Mouse (Mus musculus): ENCODE measurements around the gene Sf3b3. TPM values are rescaled to one million over a fixed set of nuclear protein-coding genes. Genes with fewer than 3 reads are reported as not detected.

The Sf3b3 gene
- total and polyA plus RNA-seq, 3 experiments, result 167 to 224 (median 170) TPM

GRCm38 (mm10) chr8:110828511-110828910, 18.1 kb downstream of the Sf3b3 start:
- H3K9ac ChIP-seq (ENCODE audit: control insufficient read depth, low read depth, low read length, poor library complexity, severe bottlenecking), result no peak overlapping the region
- H3K27me3 ChIP-seq (ENCODE audit: control insufficient read depth in 1 of 2, insufficient read depth in 2 of 2, low read length in 2 of 2), result no peaks in the 10 kb centered on the region
- TF ChIP-seq GABPA (IDR thresholded peaks at IDR 0.05; ENCODE audit: low read depth, low read length), result no peak
- no peak for TF ChIP-seq MAX (IDR thresholded peaks at IDR 0.05; ENCODE audit: low read length)
- TF ChIP-seq MAFK (IDR thresholded peaks at IDR 0.05; ENCODE audit: borderline replicate concordance, low read depth, low read length), result no peak
- no peak for TF ChIP-seq E2F4 (IDR thresholded peaks at IDR 0.05; ENCODE audit: borderline replicate concordance, low read depth, low read length)
- no peak for TF ChIP-seq CHD2 (IDR thresholded peaks at IDR 0.05; ENCODE audit: low read length)
- TF ChIP-seq TAL1 (IDR thresholded peaks at IDR 0.05; ENCODE audit: low read length), result no peak
- no peak for TF ChIP-seq ZNF384 (IDR thresholded peaks at IDR 0.05; ENCODE audit: low read depth, low read length)
- TF ChIP-seq POLR2A (IDR thresholded peaks at IDR 0.05; ENCODE audit: control insufficient read depth in 1 of 2, insufficient read depth in 1 of 2, low read depth in 1 of 2, low read length in 2 of 2, poor library complexity in 1 of 2), result no peak; a peak in 1 of 4 replicates
- no peak for TF ChIP-seq ETS1 (IDR thresholded peaks at IDR 0.05; ENCODE audit: low read depth, low read length)
- no peak for TF ChIP-seq MXI1 (IDR thresholded peaks at IDR 0.05; ENCODE audit: low read depth, low read length)
- TF ChIP-seq BHLHE40 (IDR thresholded peaks at IDR 0.05; ENCODE audit: borderline replicate concordance, low read depth, low read length), result no peak
- TF ChIP-seq SMC3 (IDR thresholded peaks at IDR 0.05; ENCODE audit: low read depth, low read length), result no peak
- TF ChIP-seq MYC (IDR thresholded peaks at IDR 0.05; ENCODE audit: low read depth, low read length), result no peak
- no peak for TF ChIP-seq CHD1 (IDR thresholded peaks at IDR 0.05; ENCODE audit: low read depth, low read length)
- TF ChIP-seq NELFE (IDR thresholded peaks at IDR 0.05; ENCODE audit: low read depth, low read length), result no peak
- peaks cover 20% of the 10 kb centered on the region for H3K79me2 ChIP-seq (ENCODE audit: control insufficient read depth, insufficient read depth, low read length, poor library complexity)
- H3K9me3 ChIP-seq (replicated peaks; ENCODE audit: insufficient read depth, low read length), result no peaks in the 10 kb centered on the region
- H3K4me3 ChIP-seq (ENCODE audit: control insufficient read depth in 1 of 2, insufficient read depth in 1 of 2, low read depth in 2 of 2, low read length in 2 of 2), result no peak overlapping the region
- H3K36me3 ChIP-seq (ENCODE audit: control insufficient read depth in 1 of 2, insufficient read depth in 2 of 2, low read length in 2 of 2), result peaks cover 5 to 87% of the 10 kb centered on the region in 2 experiments
- H3K27ac ChIP-seq (ENCODE audit: control insufficient read depth, low read depth, low read length), result no peak overlapping the region
- H3K4me1 ChIP-seq (ENCODE audit: control insufficient read depth in 1 of 2, insufficient read depth in 2 of 2, low read length in 2 of 2), result no peaks in the 10 kb centered on the region
- no peak for DNase-seq (ENCODE audit: low read depth, low spot score)

GRCm38 (mm10) chr8:110824861-110825260, 21.7 kb downstream of the Sf3b3 start:
- DNase-seq (ENCODE audit: low read depth, low spot score), result no peak
- Histone ChIP-seq H3K36me3 (ENCODE audit: control insufficient read depth in 1 of 2, insufficient read depth in 2 of 2, low read length in 2 of 2) (peaks cover 5 to 83% of the 10 kb centered on the region in 2 experiments; a peak in 3 of 4 replicates), H3K4me3 (ENCODE audit: control insufficient read depth in 1 of 2, insufficient read depth in 1 of 2, low read depth in 2 of 2, low read length in 2 of 2) (no peak overlapping the region), H3K27me3 (ENCODE audit: control insufficient read depth in 1 of 2, insufficient read depth in 2 of 2, low read length in 2 of 2) (no peaks in the 10 kb centered on the region), H3K27ac (ENCODE audit: control insufficient read depth, low read depth, low read length) (no peak overlapping the region), H3K4me1 (ENCODE audit: control insufficient read depth in 1 of 2, insufficient read depth in 2 of 2, low read length in 2 of 2) (no peaks in the 10 kb centered on the region; a peak in 1 of 4 replicates), H3K79me2 (ENCODE audit: control insufficient read depth, insufficient read depth, low read length, poor library complexity) (peaks cover 11% of the 10 kb centered on the region; the same call in 1 of the 2 replicates), H3K9me3 (replicated peaks; ENCODE audit: insufficient read depth, low read length) (no peaks in the 10 kb centered on the region), H3K9ac (ENCODE audit: control insufficient read depth, low read depth, low read length, poor library complexity, severe bottlenecking) (no peak overlapping the region)
- TF ChIP-seq ZMIZ1 (IDR thresholded peaks at IDR 0.05; ENCODE audit: low read depth, low read length), result no peak
- TF ChIP-seq NRF1 (IDR thresholded peaks at IDR 0.05; ENCODE audit: insufficient read depth, low read depth, low read length, poor library complexity, severe bottlenecking), result no peak
- no peak for TF ChIP-seq MEF2A (IDR thresholded peaks at IDR 0.05; ENCODE audit: extremely low read depth, insufficient replicate concordance, low read depth, low read length, poor library complexity, severe bottlenecking)
